ENCODE assay signal across 13 mouse cellular contexts in the genomic region with DNA sequence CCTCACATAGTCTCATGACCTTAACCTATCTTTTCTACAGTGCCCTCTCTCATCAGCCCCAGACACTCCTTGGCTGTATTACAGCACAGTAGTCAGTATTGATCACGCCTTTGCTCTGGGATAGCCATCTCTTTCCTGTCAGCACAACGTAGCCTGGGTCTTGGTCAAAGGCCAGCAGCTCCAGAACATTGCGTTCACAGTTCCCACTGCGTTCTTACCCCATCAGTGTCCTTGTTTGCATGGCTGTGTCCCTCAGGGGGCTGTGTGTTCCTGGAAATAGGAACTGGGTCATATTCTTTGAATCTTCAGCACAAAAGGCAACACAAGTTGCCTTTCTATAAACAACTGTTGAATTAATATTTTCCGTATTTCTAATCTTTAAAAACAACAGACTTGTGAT.
DNase-seq lines count a peak whose midpoint lies in the region; ATAC-seq lines count a peak whose summit lies in the region.
"Had no signal": no experiment of that assay in that cellular context is flagged by ENCODE, and none has a peak within 500 bp of the region (broad histone marks: within the 10 kb centered on the region; RNA-seq: fewer than 3 reads in every experiment).

No protein-coding gene starts in this region.

- no peaks in the 10 kb centered on the region for H3K36me3 ChIP-seq in kidney, embryonic 14.5 days (ENCODE audit: control insufficient read depth, insufficient read depth, low read length)
- H3K36me3 ChIP-seq: heart, embryonic 15.5 days; midbrain, embryonic 15.5 days; neural tube, embryonic 12.5 days had no signal

- no peaks in the 10 kb centered on the region for H3K9me3 ChIP-seq in kidney, embryonic 14.5 days (ENCODE audit: control insufficient read depth, low read length)
- H3K9me3 ChIP-seq: heart, embryonic 15.5 days; midbrain, embryonic 15.5 days; neural tube, embryonic 12.5 days had no signal

- 87% methylated on average over 5 of the region's 5 CpGs for WGBS in kidney, embryonic 14.5 days

- no peak overlapping the region for H3K4me2 ChIP-seq in kidney, embryonic 14.5 days (replicated peaks; ENCODE audit: low read depth, low read length)
- H3K4me2 ChIP-seq: heart, embryonic 15.5 days; midbrain, embryonic 15.5 days; neural tube, embryonic 12.5 days had no signal

- H3K27me3 ChIP-seq in kidney, embryonic 14.5 days (ENCODE audit: control insufficient read depth, insufficient read depth, low read length), result no peaks in the 10 kb centered on the region
- H3K27me3 ChIP-seq: heart, embryonic 15.5 days; midbrain, embryonic 15.5 days; neural tube, embryonic 12.5 days had no signal

- DNase-seq in kidney, postnatal 14 days, result peak; percentile 2
- peak; percentile 55 for DNase-seq in adrenal gland, adult 8-10 months
- peak; percentile 43 to 52 for DNase-seq in adrenal gland, postnatal 36 days
- DNase-seq in lung, postnatal 14 days, result peak; percentile 46
- no peak for DNase-seq in embryo, embryonic 10 days (ENCODE audit: low spot score)
- DNase-seq: forebrain, postnatal 0 days; right cerebral cortex, postnatal 4 days had no signal

- ATAC-seq in kidney, embryonic 14.5 days (ENCODE audit: low FRiP score, low TSS enrichment), result no peak
- no peak for ATAC-seq in CD4-positive, CD25-positive, alpha-beta regulatory T cell, adult 4 months
- ATAC-seq: forebrain, postnatal 0 days; midbrain, embryonic 15.5 days had no signal

- no peak overlapping the region for H3K27ac ChIP-seq in kidney, embryonic 14.5 days (ENCODE audit: low read depth, low read length)
- H3K27ac ChIP-seq: heart, embryonic 15.5 days; midbrain, embryonic 15.5 days; neural tube, embryonic 12.5 days; stomach, postnatal 0 days had no signal

- H3K4me1 ChIP-seq in kidney, embryonic 14.5 days (ENCODE audit: control insufficient read depth, insufficient read depth, low read length), result no peaks in the 10 kb centered on the region
- H3K4me1 ChIP-seq: heart, embryonic 15.5 days; midbrain, embryonic 15.5 days; neural tube, embryonic 12.5 days had no signal

- H3K4me3 ChIP-seq in kidney, embryonic 14.5 days (ENCODE audit: low read length), result no peak overlapping the region
- H3K4me3 ChIP-seq: heart, embryonic 15.5 days; midbrain, embryonic 15.5 days; neural tube, embryonic 12.5 days had no signal

- H3K9ac ChIP-seq in kidney, embryonic 14.5 days (ENCODE audit: low read depth, low read length), result no peak overlapping the region
- H3K9ac ChIP-seq: forebrain, postnatal 0 days; heart, embryonic 15.5 days; midbrain, embryonic 15.5 days; neural tube, embryonic 12.5 days had no signal
